Mouse (Mus musculus): ENCODE data around the gene Cyp2c50.

DNA sequence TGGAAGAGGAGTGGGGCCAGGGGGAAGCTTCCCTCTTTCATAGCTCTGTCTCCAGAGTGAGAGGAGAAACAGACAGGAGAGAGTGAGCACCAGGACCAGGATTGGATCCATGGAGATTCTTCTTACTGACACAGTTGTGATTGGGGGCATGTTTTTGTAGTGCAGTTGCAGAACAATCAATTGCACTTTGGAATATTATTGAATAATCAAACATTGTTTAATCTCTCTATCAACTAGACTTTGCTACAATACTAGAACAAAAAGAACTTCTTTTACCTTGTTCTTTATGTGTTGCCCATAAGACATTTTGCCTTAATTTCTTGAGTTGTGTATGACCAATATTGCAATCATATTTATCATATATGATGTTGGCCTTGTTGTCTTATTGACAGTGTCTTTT lies 15.8 kb upstream of the Cyp2c50 start, which contains the start of gene Cyp2c54:
- TF ChIP-seq CTCF (IDR thresholded peaks at IDR 0.05; ENCODE audit: low read depth) (no peak), EP300 (IDR thresholded peaks at IDR 0.05; ENCODE audit: low read depth) (no peak)

All from liver, embryonic 14.5 days (tissue).